Mouse (Mus musculus): ENCODE measurements around the gene Vgll2.

GRCm38 (mm10) chr10:52022413-52023212 lies at the start of gene Vgll2:
- TF ChIP-seq GATA1 (IDR thresholded peaks at IDR 0.05; ENCODE audit: borderline replicate concordance, low read length) (no peak), FLI1 (IDR thresholded peaks at IDR 0.05; ENCODE audit: low read length) (no peak)

All from megakaryocyte, embryonic 14.5 days (primary cell).